Mouse (Mus musculus): ENCODE measurements around the gene Kcnn1.

- TF ChIP-seq POLR2A (IDR thresholded peaks at IDR 0.05; ENCODE audit: insufficient read depth, low read depth, low read length) (no peak), EP300 (IDR thresholded peaks at IDR 0.05; ENCODE audit: insufficient read depth, low read depth, low read length) (no peak)
These were observed 1.1 kb upstream of the Kcnn1 start for GRCm38 (mm10) chr8:70863956-70864711.
